Mouse (Mus musculus): ENCODE measurements around the gene Gpr3.

The Gpr3 gene

GRCm38 (mm10) chr4:133198337-133199180 is 13.8 kb downstream of the Gpr3 start:
- DNase-seq (ENCODE audit: low spot score in 2 of 2), result no peak

- no peak for DNase-seq (ENCODE audit: low spot score in 2 of 2)
Observed at GRCm38 (mm10) chr4:133197801-133198286, 14.5 kb downstream of the Gpr3 start.

- DNase-seq (ENCODE audit: low spot score in 2 of 2), result no peak
Observed at GRCm38 (mm10) chr4:133197355-133197754, 15.0 kb downstream of the Gpr3 start.

GRCm38 (mm10) chr4:133196852-133197251 is 15.5 kb downstream of the Gpr3 start:
- peak in 1 of 2 experiments; percentile 34 for DNase-seq (ENCODE audit: low spot score in 2 of 2)

- no peak for DNase-seq (ENCODE audit: low spot score in 2 of 2)
Observed at GRCm38 (mm10) chr4:133196136-133196535, 16.2 kb downstream of the Gpr3 start.

- DNase-seq (ENCODE audit: low spot score in 2 of 2), result no peak
Observed at GRCm38 (mm10) chr4:133195014-133195413, 17.3 kb downstream of the Gpr3 start.

GRCm38 (mm10) chr4:133194482-133194881 is 17.9 kb downstream of the Gpr3 start:
- no peak for DNase-seq (ENCODE audit: low spot score in 2 of 2)

GRCm38 (mm10) chr4:133189396-133189795 is 22.9 kb downstream of the Gpr3 start:
- DNase-seq (ENCODE audit: low spot score in 2 of 2), result no peak

- no peak for DNase-seq (ENCODE audit: low spot score in 2 of 2)
Observed at GRCm38 (mm10) chr4:133186856-133187255, 25.5 kb downstream of the Gpr3 start.

- no peak for DNase-seq (ENCODE audit: low spot score in 2 of 2)
Observed at GRCm38 (mm10) chr4:133185893-133186292, 26.4 kb downstream of the Gpr3 start.

GRCm38 (mm10) chr4:133184898-133185665 is 27.3 kb downstream of the Gpr3 start:
- no peak for DNase-seq (ENCODE audit: low spot score in 2 of 2)

- DNase-seq (ENCODE audit: low spot score in 2 of 2), result no peak
Observed at GRCm38 (mm10) chr4:133184031-133184897, 28.1 kb downstream of the Gpr3 start.

- no peak for DNase-seq (ENCODE audit: low spot score in 2 of 2)
Observed at GRCm38 (mm10) chr4:133182439-133183033, 29.8 kb downstream of the Gpr3 start.

GRCm38 (mm10) chr4:133179258-133179657 is 33.1 kb downstream of the Gpr3 start:
- DNase-seq (ENCODE audit: low spot score in 2 of 2), result no peak

GRCm38 (mm10) chr4:133178305-133178704 is 34.0 kb downstream of the Gpr3 start:
- DNase-seq (ENCODE audit: low spot score in 2 of 2), result no peak

GRCm38 (mm10) chr4:133176761-133177403 is 35.5 kb downstream of the Gpr3 start:
- DNase-seq (ENCODE audit: low spot score in 2 of 2), result no peak

GRCm38 (mm10) chr4:133175998-133176760 is 36.2 kb downstream of the Gpr3 start:
- DNase-seq (ENCODE audit: low spot score in 2 of 2), result no peak

- no peak for DNase-seq (ENCODE audit: low spot score in 2 of 2)
Observed at GRCm38 (mm10) chr4:133175274-133175673, 37.1 kb downstream of the Gpr3 start.

GRCm38 (mm10) chr4:133174361-133174760 is 38.0 kb downstream of the Gpr3 start:
- DNase-seq (ENCODE audit: low spot score in 2 of 2), result no peak

GRCm38 (mm10) chr4:133172451-133172850 is 39.9 kb downstream of the Gpr3 start:
- DNase-seq (ENCODE audit: low spot score in 2 of 2), result no peak

Measured in spleen, postnatal 14 days (tissue).